Mouse (Mus musculus) c-Kit-positive CD71-negative TER-119-negative erythroid progenitor cells, embryonic 14.5 days (primary cell): ENCODE data around the gene Ctxn1.

ENCODE experiments used
- DNase-seq: peaks from one replicate; pipeline ENCODE4 v3.0.0-alpha.2; 2013; ENCODE audit warnings: low read depth

The Ctxn1 gene

DNA sequence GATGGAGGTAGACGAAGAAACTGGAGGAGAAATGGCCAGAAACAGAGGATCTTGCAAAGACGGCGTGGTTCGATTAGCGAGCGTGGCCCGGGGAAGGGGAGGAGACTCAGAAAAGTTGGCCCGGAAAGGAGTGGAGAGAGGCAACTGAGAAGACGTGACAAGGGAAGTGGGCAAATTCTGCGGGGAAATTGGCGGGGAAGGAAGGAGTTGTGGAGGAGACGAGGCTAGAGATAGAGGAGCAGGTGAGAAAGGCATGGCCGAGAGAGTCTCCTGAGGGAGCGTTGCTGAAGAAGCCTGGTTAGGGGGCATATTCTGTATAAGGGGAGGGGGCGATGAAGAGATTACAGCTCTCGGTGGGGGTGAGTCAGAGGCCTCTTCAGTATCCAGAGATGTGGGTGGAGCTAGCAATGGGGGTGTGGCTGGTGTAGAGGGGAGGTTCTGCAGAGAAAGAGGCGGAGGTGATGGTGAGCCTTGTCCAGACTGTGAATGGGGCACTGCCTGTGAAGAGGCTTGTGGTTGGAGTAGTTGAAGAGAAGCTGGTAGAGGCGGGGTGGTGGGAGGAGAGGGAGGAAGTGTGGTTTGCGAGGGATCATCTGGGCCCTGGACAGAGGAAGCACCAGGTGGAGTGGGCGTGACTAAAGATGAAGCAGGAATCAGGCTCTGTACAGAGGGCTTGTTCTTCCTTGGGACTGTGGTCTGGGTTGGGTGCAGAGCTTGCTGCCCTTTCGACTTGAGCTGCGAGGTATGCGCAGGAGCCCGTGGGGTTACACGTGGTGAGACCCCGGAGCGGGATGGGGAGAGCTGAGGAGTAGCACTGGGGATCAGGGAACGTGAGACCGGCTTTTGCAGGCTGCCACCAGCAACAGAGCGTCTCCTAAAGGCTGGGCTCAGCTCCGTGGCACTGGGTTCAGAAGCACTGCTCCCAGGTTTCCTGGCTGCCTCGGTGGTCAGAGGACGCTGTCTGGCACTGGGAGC, 44.8 kb downstream of the Ctxn1 start:
- peak; percentile 37 for DNase-seq

DNA sequence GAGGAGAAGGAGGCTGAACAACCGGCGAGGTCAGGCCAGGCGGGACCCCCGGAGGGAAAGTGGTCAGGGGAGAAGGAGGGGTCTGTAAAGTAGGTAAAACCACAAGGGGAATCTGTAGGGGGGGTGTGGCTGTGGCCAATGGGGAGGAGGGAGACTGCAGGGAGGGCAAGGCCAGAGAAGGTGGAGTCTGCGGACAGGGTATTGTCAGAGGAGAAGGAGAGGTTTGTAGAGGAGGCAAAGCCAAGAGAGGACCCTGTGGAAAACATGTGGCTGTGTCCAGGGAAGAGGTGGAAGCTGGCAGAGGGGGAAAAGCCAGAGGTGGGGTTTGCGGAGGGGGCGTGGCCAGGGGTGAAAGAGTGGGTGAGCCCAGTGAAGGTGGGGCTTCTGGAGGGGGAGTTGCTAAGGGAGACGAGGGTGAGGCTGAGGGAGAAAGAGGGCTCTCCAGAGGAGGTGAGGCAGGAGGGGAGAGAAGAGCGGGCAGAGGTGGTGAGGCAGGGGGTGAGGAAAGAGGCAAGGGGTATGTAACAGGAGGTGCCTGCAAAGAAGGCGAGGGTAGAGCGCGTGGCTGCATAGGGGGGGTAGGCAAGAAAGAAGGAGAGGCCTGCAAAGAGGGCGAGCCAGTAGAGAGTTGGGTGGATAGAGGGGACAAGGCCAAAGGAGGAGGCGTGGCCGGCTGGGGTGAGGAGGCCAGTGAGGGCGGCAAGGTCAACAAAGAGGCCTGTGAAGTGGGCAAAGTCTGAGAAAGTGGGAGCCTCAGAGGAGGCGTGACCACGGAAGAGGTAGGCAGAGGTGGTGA, 45.7 kb downstream of the Ctxn1 start:
- no peak for DNase-seq

DNA sequence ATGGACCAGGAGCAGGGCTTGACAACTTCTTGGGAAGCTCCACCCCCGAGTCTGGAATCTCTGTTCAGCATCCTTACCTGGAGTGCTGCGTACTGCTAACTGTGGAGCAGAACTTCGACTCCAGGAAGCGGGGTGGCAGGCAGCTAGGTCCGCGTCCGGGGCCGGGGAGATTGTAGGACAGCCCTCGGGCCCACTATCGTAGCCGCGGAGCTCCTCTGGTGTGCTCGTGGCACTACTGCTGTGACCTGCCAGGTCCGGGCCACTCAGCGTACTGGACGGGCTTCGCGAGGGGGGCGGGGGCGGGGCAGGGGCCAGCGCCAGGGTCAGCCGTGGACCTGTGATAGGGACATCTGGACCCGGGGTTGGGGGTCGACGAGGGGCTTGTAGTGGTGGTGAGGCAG, 46.3 kb downstream of the Ctxn1 start:
- DNase-seq, result no peak

DNA sequence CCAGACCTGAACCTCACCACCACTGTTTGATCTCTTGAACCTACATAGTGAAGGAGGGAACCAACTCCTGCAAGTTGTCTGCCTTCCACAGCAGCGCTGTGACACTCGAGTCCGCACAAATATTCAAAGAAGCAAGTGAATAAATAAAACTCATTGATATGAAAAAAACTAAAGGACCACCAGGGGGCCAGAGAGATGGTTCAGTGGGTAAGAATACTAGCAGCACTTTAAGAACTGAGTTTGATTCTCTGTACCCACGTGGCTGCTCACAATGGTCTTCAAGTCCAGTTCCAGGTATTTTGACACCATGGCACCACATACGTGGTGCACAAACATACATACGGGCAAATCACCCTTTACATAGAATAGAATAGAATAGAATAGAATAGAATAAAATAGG, 48.0 kb downstream of the Ctxn1 start:
- DNase-seq, result no peak
